Mouse (Mus musculus): ENCODE results near the gene Hacd4. TPM values are rescaled to one million over a fixed set of nuclear protein-coding genes. Genes with fewer than 3 reads are reported as not detected.
"Not testable (repeated sequence)": the region's sequence is repeated elsewhere in the genome, so short reads cannot be mapped to it uniquely, and the experiment has no call there.

The Hacd4 gene
- total RNA-seq, 2 experiments from 2014 or later = 4.5 to 4.6 TPM

GRCm38 (mm10) chr4:88432412-88433024 is 6.2 kb downstream of the Hacd4 start:
- no peak for DNase-seq

GRCm38 (mm10) chr4:88427630-88428239 is 11.0 kb downstream of the Hacd4 start:
- DNase-seq = no peak

GRCm38 (mm10) chr4:88424563-88424962 is 14.2 kb downstream of the Hacd4 start:
- DNase-seq = no peak

- no peak for DNase-seq
These were observed 19.4 kb downstream of the Hacd4 start for GRCm38 (mm10) chr4:88419378-88419777.

- DNase-seq = no peak
These were observed 23.7 kb downstream of the Hacd4 start for GRCm38 (mm10) chr4:88415017-88415416.

- DNase-seq = no peak
These were observed 26.4 kb downstream of the Hacd4 start for GRCm38 (mm10) chr4:88412331-88412730.

- no peak for DNase-seq
These were observed 29.4 kb downstream of the Hacd4 start for GRCm38 (mm10) chr4:88409279-88409678.

- DNase-seq = peak; percentile 52 to 59
These were observed 31.6 kb downstream of the Hacd4 start for GRCm38 (mm10) chr4:88406887-88407696.

- no peak for DNase-seq
These were observed 35.8 kb downstream of the Hacd4 start for GRCm38 (mm10) chr4:88402884-88403283.

- DNase-seq = no peak
These were observed 37.8 kb downstream of the Hacd4 start for GRCm38 (mm10) chr4:88400992-88401313.

- DNase-seq = peak in 1 of 2 experiments; percentile 9
These were observed 38.3 kb downstream of the Hacd4 start for GRCm38 (mm10) chr4:88400302-88400991.

GRCm38 (mm10) chr4:88396995-88397521 is 41.7 kb downstream of the Hacd4 start:
- DNase-seq = no peak

- DNase-seq = no peak
These were observed 43.0 kb downstream of the Hacd4 start for GRCm38 (mm10) chr4:88395717-88396116.

GRCm38 (mm10) chr4:88390596-88390995 is 48.1 kb downstream of the Hacd4 start:
- not testable (repeated sequence) for DNase-seq

GRCm38 (mm10) chr4:88390036-88390435 is 48.7 kb downstream of the Hacd4 start:
- no peak for DNase-seq

GRCm38 (mm10) chr4:88372293-88373224 is 66.2 kb downstream of the Hacd4 start:
- no peak for DNase-seq

- no peak for DNase-seq
These were observed 67.9 kb downstream of the Hacd4 start for GRCm38 (mm10) chr4:88370819-88371218.

- DNase-seq = peak; percentile 46 to 54
These were observed 68.8 kb downstream of the Hacd4 start for GRCm38 (mm10) chr4:88369951-88370350.

- DNase-seq = no peak
These were observed 81.3 kb downstream of the Hacd4 start for GRCm38 (mm10) chr4:88357431-88357830.

GRCm38 (mm10) chr4:88356652-88357051 is 82.1 kb downstream of the Hacd4 start:
- DNase-seq = peak in 1 of 2 experiments; percentile 30

- DNase-seq = peak; percentile 41 to 66
These were observed 87.8 kb downstream of the Hacd4 start for GRCm38 (mm10) chr4:88350910-88351309.
